Mouse (Mus musculus) lung, adult 18-20 months (tissue): ENCODE measurements around the gene Cep44.
A peak's percentile ranks its signal among the peaks of the same experiment; 100 is the strongest.

Experiments used
- DNase-seq, 2 experiments: peaks; one replicate each; pipeline ENCODE4 v3.0.0; 2022; ENCODE audit warnings: mixed read lengths in 2 of 2

Cep44 gene

DNA sequence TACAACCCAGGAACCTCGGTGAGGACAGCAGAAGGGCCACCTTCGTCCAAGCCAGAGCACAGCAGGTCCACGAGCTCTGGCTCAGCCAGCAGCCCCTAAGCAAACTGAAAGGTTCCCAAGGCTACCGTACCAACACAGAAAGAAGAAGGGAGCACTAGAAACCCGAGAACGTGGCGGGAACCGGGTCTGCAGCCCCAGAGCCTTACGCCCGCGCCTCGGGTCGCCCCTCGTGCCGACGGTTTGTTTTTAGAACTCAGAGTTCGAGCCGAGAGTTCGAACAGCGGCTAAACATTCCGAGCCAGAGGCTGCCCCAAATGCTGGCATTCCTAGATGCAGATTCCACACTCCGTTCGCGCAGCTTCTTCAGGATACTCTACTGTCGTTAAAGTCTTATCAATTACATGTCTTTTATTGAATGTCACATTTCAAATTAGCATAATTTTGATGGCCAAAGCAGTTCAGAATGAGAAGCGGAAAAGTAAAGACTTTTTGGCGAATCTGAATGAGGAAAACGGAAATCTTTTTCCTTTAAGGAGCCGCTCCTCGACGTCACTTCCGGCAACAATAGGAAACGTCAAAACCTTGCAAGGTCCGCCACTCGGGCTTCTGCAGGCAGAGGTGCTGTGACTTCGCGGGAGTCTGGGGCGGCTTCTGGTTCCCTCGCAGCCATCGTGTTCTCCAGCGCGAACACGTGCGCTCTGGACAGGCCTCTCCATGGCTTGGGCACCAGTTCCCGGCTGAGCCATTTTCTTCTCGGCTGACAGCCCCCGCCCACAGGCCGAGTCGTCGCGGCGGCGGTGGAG is at the start of gene Cep44, which contains the start of gene Fbxo8:
Gene Cep44, minus strand, starts transcription at position 490 of the 803 bp plus-strand sequence.
Gene Fbxo8, plus strand, starts transcription at position 533 of the 803 bp plus-strand sequence.
- peak; percentile 79 to 81 for DNase-seq

DNA sequence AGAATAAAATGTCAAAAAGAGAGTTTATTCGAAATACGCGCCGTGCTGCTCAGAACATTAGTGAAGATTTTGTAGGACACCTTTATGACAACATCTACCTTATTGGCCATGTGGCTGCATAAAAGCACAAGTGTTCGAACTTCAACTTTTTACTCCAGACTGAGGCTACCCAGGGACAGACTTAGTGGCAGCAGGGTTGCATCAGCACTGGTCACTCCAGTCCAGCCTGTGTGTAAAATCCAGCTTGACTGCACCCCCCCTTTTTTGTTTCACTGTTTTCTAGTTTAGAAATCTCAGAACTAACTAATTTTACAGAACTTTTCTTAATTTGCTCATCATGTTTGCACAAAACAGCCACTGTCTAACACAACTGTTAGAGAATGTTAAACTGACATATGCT is 40.7 kb upstream of the Cep44 start:
- DNase-seq: no peak

DNA sequence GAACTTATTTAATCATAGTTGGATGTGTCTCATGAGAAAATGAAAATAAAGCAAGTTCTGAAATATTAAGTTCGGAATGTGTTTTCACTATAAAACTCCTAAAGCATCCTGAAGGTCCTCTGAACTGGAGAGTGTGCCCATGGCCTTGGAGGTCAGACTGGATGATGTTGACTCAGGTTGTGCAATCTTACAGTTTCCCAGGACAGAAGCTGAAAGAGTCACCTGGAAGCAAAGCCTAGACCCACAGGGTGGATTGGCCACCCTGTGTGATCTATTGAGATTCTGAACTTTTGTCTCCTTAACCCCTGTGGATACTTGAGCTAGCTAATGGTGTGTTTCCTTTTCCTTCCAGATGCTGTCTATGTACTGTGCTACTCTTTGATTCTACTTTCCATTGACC is 40.2 kb upstream of the Cep44 start:
- peak in 1 of 2 experiments; percentile 14 for DNase-seq

DNA sequence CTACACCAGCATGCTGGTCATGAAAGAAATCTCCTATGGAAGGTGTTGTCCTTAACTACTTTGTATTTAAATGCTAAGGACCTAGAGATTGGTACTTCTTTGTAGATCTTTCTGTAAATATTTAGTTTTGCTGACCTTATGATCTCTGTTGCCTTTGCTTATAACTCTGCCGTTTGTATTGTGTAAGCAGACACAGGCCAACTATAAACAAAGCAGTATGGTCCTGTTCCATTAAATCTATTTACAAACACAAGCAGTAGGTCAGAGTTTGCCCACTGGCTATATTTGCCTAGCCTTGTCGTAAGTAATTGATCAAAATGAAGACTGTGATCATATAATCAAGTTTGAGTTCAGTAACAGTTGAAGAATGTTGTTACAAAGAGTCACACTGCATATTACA is 38.2 kb upstream of the Cep44 start:
- no peak for DNase-seq

DNA sequence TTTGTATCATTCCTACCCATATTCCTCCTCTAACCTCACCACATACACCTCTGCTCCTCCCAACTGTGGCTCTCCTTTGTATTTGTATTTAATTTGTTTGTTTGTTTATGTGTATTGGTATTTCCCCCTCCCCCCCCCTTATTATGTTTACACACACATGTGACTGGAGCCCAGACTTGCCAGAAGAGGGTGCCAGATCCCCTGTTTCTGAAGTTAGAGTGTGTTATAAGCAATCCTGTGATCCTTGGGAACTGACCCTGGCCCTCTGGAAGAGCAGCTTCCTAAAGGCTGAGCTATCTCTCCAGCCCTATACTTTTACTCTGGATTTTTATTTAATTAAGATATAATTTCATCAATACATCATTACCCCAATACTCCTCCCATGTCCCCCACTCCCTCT is 32.0 kb upstream of the Cep44 start:
- DNase-seq: peak in 1 of 2 experiments; percentile 11

DNA sequence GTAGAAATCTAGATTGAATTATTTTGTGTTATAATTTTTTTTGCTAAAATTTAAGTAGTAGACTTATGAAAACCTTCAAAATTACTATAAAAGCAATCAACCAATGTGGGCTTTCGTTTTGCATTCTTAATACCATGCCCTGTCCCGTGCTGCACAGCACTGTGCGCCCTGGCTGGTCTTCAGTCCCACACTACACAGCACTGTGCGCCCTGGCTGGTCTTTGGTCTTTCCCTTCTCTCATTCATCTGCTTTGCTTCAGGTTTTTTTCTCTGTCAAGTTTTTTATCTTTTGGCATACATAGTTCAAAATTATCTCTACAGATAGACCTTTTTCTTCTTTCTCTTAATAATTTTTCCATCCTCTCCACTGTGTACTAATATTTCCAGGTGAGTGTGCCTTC is 30.1 kb upstream of the Cep44 start:
- DNase-seq: no peak

DNA sequence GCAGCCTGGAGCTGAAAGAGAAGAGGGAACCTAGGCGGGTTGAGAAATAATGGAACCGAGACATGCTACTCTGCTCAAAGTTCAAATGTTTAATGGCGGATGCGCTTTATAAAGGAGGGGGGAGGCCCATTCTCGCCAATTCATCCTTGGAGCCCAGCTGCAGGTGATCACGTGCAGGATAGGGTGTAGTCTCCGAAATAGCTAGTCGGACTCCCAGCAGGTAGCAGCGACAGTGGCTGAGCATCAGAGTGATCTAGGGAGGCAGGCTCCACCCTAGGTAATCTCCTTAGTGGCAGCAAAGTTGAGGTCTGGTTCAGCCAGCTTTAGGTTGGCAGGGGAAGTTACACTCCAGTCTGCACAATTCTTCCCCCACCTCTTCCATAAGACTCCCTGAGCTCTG is 16.0 kb upstream of the Cep44 start:
- DNase-seq: no peak

DNA sequence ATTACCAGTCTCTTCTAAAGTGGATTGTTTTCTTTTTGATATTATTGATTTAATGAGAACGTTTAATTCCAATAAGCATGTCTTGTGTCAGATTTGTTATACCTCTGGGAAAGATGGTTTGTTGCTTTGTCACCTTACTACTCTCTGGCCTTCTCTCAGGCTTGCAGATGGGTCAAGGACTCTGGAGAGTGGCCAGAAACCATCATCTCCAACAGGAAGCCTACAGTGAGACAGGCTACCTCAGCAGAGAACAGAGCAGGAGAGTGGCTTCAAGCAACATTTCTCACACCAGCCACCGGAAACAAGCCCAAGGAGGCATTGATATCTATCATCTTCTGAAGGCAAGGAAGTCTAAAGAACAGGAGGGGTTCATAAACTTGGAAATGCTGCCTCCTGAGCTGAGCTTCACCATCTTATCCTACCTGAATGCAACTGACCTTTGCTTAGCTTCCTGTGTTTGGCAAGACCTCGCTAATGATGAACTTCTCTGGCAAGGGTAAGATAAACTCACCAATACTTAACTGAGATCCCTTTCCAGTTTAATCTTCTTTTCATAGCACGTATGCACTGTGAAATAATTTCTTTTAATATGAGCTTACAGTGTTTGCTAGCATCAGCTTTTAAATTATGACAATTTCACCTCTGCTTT is 13.7 kb upstream of the Cep44 start:
- DNase-seq: no peak

DNA sequence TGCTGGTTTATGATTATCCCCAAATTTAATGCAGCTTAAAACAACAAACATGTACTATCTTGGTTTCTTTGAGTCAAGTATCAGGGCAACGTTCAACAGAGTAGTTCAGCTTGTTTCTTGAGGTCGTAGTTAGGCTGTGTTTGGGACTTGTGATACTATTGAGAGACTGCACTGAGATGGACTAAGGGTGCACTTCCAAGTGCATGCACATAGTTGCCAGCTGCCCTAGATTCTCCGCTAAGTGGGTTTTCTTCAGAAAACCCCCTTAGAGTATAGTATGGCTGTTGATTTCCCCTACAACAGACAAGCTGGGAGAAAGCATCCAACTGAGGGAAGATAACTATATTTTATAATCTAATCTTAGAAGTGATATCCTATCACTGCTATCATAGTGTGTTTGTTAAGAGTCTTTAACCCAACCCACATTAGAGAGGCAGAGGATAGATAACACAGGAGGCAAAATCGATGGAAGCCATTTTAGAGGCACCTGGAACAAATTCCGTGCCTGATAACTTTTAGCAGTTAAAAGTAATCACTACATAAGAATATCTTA is 1.8 kb upstream of the Cep44 start:
- DNase-seq: no peak

DNA sequence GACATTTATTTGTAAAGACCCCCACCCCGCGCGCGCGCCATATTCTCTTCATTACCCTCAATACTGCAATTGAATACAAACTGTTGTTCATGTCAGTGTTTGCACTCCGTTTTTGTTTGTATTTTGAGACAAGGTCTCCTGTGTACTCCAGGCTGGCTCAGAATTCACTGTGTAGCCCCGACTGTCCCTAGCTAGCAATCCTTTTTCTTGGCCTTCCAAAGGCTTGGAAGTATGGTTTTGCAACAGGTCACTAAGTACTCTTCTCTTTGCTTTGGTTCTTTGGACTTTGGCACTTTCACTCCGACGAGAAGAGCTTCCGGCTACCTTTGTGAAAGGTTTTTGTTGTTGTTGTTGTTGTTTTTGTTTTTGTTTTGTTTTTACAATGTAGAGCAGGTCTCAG is 1.2 kb upstream of the Cep44 start:
- no peak for DNase-seq

DNA sequence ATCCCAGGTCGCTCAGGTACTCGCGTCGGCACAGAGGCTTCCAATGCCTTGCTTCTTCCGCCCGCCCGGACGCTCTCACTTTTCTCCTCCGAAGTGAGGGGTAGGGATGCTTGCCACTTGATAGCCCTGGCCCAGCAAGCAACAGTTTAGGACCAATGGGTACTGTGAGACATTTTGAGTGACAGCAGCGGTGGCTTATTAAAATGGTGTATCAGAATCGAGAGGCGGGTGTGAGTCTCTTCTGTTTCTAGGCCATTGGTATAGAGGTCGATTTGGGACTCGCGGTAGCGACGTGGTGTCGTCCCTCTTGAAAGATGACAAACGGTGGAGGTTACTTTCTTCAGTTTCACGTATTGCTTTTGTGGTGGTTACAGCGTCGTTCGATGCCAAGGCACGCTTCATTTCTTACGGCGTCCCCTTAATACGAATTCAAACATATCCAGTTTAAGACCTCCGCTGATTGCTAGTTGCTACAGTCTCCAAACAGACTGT is 560 bp upstream of the Cep44 start:
- peak; percentile 92 to 94 for DNase-seq

DNA sequence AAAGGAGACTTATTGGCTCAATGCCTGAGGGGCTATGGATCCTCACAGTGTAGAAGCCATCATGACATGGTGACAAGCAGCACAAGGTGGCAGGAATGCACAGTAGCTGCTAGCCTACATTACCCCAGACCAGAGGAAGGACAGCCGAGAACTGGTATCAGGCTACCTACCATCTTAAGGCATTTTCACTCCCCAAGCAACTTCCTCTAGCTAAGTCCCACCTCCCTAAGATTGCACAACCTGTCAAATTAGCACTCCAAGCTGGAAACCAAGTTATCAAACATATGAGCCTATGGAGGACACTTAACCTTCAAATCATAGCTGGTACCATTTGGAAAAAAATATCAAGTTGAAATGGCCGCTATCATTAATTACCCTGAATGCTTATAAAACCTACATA is 3.0 kb downstream of the Cep44 start:
- no peak for DNase-seq

DNA sequence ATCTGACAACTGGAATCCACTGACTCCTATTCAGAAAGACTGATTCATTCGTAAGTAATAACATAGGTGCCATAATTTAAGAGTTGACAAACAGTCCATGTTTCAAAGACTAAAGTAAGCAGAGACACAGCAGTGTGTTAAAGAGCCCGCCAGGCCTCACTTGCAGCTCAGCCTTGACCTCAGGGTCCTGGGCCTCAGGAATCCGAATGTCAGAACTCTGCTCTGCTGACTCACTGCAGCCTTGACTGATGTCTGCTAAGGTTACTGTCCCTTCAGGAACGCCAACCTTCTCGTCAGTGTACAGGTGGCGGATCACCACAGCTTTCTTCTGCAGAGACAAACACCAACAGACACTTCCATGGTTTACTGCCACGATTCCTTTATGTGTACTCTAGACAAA is 10.1 kb downstream of the Cep44 start:
- DNase-seq: no peak

DNA sequence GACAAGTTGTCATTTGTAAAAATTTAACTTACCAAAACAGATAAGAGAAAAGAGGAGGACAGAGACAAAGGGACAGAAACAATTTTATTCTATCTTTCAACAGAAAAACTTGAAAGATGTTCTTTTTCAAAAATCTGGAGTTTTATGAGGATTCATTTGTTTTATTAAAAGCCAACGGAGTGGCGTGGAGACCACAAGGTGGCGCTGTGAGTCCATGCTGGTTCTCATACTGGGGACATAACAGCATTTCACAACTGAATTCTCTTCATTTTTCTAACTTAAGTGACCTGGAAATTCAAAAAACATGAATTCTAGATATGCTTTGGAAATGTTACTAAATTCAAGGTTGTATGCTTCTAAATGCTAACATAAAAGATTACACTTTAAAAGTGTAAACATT is 20.5 kb downstream of the Cep44 start:
- peak; percentile 15 to 36 for DNase-seq

DNA sequence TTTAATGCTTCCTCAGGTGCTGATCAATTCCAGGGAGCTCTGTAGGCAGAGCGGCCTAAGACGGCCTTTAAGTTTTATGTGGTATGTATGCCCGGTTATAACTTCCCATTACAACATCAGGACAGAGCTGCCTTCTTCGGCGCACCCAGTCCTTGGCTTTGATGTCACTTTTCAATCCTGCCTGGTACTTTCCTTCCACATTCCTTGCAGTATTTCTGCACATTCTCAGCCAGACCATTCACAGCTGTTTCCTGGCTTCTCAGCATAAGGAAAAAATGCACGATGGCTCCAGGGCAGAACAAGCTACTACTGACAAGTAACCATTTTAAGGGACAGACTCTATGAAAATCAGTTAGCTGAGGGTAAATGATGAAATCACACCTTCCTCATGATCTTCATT is 22.0 kb downstream of the Cep44 start:
- no peak for DNase-seq

DNA sequence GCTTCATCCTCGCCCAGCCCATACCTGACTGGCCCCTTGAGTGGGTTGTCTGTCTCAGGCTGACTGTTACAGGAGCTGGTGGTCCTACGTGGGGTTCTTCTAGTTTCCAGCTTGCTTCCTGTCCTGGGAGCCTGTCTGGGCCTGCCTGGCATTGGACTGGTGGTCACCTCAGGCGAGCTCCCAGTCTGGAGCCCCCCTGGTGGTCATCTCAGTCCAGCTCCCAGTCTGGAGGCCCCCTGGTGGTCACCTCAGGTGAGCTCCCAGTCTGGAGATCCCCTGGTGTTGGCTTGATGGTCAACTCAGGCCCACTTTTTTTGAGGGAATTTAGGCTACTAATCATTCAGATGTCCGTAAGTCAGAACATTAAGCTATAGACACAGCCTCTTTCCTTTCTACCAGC is 29.8 kb downstream of the Cep44 start:
- DNase-seq: no peak

DNA sequence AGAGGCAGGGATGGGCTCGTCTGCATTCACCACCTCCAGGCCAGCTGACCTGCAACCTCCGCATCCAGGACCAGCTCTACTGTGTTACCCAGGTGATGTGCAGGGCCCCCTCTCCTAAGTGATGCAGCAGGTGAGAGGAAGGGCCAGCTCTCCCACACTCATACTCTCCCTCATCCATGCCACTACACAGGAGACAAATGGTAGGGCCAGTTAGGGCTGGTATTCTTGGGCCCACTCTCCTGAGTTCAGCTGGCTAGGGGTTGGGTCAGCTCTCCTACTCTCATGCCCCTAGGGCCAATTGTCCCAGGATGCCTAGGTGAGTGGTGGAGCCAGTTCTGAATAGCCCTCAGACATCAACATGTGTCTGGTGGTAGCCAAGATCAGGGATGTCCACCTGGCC is 30.6 kb downstream of the Cep44 start:
- no peak for DNase-seq

DNA sequence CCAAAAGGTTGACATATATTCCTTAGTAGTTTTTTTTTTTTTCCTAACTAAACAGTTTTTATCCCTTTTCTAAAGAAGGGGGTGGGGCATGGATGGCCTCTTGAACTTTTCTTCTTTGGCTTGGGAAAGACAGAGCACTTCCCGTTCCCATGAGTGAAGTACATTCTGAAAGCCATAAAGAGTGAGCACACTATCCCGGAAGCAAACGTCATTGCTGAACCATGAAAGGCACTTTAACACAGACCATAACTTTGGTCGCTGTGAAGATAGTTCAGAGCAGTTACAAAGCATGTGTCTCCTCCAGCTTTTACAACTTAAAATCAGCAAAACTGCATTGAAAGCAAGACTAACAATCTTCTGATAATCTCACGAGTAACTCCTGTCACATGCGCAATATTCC is 32.0 kb downstream of the Cep44 start:
- no peak for DNase-seq

DNA sequence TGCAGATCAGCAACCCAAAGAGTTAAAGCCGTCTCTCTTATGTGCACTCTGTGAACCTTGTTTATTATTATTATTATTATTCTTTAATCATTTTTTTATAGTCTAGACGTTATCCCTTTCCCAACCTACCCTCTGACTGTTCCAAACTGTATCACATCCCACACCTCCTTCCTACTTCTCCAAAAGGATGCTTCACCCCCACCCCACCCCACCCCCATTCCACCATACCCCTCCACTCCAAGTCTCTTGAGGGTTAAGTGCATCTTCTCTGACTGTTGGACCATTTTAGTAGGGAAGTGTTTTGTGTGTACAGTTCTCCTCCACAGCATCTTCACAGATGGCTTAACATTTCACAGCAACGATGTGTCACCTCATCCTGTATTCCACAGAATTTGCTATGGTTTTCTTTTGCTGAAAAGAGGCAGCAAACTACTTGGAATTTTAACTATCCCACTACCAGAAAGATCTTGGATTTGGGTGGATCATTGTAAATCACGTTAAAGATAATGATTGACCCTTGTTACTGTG is 41.8 kb downstream of the Cep44 start:
- no peak for DNase-seq

DNA sequence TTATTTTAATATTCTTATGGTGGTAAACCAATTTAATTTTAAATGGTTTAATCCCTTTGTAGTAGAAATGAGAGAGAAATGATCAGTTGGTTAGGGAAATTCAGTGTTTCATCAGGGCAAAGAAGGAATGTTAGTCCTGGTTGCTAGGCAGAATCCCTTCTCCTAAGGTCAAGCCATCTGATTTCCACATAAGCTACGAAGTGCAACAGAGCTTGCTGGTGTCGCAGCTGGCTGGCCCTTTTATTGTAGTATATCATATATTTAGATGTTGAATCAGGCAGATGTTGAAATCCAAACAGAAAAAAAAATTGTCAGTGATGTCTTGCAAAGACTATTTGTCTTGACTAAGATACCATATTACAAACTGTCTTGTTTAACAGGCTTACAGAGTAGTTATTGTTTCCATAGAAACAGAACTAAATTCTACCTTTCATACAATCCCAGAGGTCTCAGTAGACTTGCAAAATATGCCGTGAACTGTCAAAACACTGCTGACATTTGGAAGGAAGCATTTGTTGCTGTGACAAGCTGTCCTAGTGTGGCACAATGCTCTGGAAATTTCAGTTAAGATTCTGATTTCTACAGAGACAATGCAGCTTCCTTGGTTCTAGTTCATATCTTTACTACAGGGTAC is 42.4 kb downstream of the Cep44 start:
- DNase-seq: no peak

DNA sequence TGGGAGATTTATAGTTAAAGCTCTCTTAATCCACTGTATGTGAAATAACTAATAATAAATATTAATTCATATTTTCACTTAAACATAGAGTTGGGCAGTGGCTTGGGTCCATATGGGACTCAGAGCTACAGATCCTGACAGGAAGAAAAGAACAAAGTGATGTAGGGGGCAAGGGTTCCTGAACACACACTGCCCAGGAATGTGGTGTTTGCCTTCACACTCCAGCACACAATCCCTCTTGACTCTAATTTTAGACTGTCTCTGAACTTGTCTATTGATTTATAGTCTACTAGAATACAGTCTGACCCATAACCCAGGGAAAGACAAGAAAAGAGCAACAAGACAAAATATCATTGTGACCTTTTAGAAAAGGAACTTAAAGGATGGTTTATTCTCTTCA is 48.9 kb downstream of the Cep44 start:
- no peak for DNase-seq

DNA sequence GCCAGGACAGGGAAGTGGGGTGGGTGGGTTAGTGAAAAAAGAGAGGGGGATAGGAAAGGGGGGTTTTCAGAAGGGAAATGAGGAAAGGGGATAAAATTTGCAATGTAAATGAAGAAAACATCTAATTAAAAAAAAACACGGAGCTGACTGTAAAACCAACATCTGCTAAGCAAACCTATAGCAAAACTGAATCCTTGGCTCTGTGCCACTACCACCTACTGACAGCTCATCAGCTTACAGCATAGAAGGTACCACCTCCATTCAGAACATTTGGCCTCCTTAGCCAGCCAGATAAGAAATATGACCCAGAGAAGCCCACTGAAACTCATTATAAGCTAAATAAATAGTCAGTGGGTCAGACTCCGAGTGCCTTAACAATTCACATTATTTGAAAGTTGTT is 61.4 kb downstream of the Cep44 start:
- no peak for DNase-seq

DNA sequence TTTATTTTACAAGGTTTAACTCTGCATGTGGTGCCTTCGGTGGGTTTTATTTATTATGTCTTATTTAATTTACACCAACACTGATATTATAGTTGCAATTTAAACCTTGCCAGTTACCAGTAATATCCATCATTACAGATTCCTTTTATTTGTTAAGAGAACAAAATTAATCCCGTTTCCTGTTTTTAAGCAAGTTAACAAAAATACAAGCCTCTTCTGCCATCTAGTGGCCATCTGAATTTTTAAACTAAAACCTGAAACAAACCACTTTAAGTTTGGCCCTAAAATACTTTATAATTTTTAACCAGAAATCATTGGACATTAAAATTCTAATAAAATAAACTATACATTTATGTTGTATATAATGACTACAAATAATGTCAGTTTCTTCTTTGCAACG is 64.8 kb downstream of the Cep44 start:
- peak in 1 of 2 experiments; percentile 3 for DNase-seq
